Mouse (Mus musculus) stomach, postnatal 0 days (tissue): ENCODE measurements around the gene Mapk12.

Experiments
- CTCF ChIP-seq: IDR thresholded peaks from 2 replicates; pipeline ENCODE4 v1.5.1; 2016; ENCODE audit warnings: antibody characterized with exemption, low read depth, mild to moderate bottlenecking, moderate library complexity
- EP300 ChIP-seq: optimal IDR thresholded peaks from 2 replicates; pipeline ENCODE3; 2016; ENCODE audit warnings: antibody characterized with exemption

DNA sequence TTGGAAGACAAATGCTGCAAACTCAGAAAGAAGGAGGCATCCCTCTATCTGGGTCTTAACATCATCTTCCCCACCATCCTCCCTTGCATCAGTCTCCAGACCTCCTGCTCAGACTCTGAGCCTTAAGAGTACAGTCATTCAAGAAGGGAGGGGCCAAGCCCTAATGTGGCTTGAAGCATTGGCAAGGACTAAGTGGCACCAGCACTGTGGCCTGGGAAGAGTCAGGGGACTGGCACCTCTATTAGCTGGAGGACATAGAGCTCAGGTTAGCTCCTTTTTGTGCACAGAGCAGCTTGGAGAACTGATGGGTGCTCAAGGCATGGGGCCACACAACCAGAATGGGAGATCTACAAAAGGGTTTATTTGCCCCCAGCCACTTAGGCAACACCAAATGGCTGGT lies 10.3 kb downstream of the Mapk12 start:
- no peak for TF ChIP-seq CTCF
- TF ChIP-seq EP300 = no peak
